Mouse (Mus musculus) left cerebral cortex, postnatal 4 days (tissue): ENCODE data around the gene Apob. TPM values are rescaled to one million over a fixed set of nuclear protein-coding genes. Genes with fewer than 3 reads are reported as not detected.
"Not testable (repeated sequence)": the region's sequence is repeated elsewhere in the genome, so short reads cannot be mapped to it uniquely, and the experiment has no call there.

Experiments
- DNase-seq: peaks from one replicate; pipeline ENCODE4 v3.0.0-alpha.2; 2022
- intact Hi-C: fragments of 180-260 bp; cut with DNase I; formaldehyde crosslinking; loops from one replicate; pipeline ENCODE4 v1.15.1; 2025
- total RNA-seq, 2 experiments: library from RNA; stranded (reverse); gene quantifications; 2 replicates each; pipeline ENCODE4 v1.2.3; 2021

Apob gene
- under 1 TPM; 0.08 to 0.30 TPM for total RNA-seq

DNA sequence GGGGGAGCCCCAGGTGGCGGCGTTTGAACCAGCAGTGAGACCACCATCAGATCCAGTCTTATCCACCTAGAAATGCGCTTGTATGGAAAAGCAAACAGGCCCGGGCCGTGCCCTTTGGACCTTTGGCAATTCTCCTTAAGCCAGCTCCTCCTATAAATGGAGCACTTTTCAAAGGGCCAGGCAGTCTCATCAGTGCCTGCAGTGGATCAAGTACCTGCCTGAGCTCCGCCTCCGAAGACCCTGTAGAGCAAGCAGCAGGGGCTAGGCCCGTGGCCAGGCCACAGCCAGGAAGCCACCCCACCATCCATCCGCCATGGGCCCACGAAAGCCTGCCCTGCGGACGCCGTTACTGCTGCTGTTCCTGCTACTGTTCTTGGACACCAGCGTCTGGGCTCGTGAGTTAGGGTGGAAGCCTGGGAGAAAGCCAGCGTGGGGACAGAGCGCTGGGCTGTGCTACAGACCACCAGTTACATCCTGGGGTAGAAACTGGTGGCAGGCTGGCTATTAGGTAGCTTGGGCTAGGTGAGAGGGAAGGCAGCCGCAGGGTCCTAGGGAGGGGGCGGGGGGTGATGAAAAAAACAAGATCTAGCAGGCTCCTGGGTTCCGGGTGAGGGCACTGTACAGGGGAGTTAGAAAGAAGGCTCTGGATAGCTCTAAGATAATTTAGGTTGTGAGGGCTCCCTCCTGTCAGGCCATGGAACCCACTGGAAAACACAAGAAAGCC, at the start of gene Apob:
Apob (plus strand) TSS at position 183 of the 724 bp plus-strand sequence.
- intact Hi-C loops = loop anchor here (2.0 kb wide), 1 partner anchor 107 kb away; no protein-coding TSS in a partner anchor
- no peak for DNase-seq

DNA sequence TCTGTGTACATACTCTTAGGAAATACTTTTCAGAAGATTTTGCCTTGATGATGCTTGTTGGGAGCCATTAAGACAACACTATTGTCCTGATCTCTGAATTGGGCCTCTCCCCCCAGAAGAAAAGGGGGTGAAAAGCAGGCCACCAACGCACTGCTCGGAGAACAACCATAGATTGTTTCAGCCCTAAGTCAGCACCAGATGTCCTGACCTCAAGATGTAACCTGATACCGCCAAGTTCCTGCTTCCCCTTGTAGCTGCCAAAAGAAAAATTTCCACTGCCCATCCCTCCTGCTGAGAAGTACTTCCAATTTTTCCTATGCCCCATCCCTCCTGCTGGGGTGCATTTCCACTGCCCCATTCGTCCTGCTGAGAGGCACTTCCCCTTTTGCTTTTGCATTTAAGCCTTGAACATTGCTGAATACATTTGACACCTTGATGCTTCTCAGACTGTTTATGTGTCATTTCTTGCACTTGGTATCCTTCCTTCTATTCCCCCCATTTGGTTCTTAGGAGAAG, 45.0 kb upstream of the Apob start:
- no peak for DNase-seq
- intact Hi-C loops = no loop called here

GRCm38 (mm10) chr12:7950098-7950745, 27.2 kb upstream of the Apob start:
- DNase-seq = no peak
- intact Hi-C loops = no loop called here

DNA sequence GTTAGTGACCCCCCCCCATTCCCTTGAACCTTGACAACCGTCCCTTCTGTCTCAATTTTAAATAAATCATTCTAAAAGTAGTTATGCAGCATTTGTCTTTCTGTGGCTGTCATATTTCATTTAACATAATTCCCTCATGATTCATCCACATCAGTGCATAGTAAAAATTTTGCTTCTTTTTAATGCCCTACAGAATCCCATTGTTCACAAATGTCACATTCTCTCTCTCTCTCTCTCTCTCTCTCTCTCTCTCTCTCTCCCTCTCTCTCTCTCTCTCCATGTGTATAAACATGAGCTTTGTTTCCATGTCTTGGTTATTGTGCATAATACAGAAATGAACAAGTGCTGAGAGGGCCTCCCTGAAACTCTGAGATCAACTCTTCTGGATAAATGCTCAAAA, 18.6 kb upstream of the Apob start:
- intact Hi-C loops = no loop called here
- DNase-seq = no peak

- no peak for DNase-seq
- intact Hi-C loops = no loop called here
These were observed 18.0 kb upstream of the Apob start for GRCm38 (mm10) chr12:7959310-7959918.

- DNase-seq = no peak
- intact Hi-C loops = no loop called here
These were observed 15.0 kb upstream of the Apob start for GRCm38 (mm10) chr12:7962314-7962927.

DNA sequence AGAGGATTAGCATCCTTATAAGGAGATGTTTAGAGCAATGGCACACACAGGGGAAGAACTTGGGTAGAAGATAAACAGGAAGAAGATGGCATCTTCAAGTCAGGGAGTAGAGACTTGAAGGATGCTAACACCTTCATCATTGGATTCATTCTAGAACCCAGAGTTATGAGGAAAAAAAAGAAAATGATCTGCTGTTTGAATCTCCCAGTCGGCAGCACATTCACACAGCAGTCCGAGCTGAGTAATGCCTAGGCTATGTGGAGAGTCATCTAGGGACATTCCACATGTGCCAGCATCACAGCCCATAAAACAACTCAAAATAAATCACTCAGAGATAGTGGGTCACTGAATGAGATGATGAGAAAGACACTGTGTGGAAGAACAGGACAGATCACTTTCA, 10.2 kb upstream of the Apob start:
- intact Hi-C loops = no loop called here
- DNase-seq = no peak

GRCm38 (mm10) chr12:7970301-7970700, 7.1 kb upstream of the Apob start:
- intact Hi-C loops = no loop called here

DNA sequence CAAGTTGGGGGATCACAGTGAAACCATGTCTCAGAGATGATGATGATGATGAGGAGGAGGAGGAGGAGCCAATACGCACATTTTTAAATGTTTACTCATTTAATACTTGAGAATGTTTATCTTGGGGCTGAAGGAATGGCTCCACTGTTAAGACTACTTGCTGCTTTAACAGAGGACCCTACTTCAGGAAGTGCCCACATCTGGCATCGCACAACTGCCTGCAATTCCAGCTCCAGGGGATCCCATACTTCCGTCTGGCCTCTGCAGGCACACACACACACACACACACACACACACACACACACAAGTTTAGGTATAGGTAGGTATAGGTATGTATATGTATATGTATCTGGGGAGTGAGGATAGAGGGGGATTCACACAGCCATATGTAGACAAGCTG, 6.6 kb upstream of the Apob start:
- intact Hi-C loops = no loop called here

More at GRCm38 (mm10) chr12:7970301-7970700, 7.1 kb upstream of the Apob start:
- no peak for DNase-seq

DNA sequence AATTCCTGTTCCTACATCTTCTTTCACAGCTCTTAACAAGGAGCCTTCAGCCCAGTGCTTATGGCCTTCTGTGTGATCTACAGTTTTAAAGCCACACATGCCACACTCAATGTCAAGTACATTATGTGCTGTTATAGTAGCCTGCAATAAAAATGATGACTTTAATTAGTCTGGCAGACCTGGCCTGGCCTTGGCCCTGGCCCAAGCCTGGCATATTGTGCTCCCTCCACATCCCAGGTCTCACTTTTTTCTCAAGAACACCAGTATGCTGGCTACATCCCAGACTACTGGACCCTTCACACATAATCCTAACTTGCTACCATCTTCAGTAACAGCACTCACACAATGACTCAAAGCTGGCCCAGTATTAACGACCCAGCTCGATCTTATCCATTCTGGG, 5.7 kb upstream of the Apob start:
- DNase-seq = peak; percentile 57
- intact Hi-C loops = no loop called here

More for the DNA sequence above, 6.6 kb upstream of the Apob start:
- no peak for DNase-seq

DNA sequence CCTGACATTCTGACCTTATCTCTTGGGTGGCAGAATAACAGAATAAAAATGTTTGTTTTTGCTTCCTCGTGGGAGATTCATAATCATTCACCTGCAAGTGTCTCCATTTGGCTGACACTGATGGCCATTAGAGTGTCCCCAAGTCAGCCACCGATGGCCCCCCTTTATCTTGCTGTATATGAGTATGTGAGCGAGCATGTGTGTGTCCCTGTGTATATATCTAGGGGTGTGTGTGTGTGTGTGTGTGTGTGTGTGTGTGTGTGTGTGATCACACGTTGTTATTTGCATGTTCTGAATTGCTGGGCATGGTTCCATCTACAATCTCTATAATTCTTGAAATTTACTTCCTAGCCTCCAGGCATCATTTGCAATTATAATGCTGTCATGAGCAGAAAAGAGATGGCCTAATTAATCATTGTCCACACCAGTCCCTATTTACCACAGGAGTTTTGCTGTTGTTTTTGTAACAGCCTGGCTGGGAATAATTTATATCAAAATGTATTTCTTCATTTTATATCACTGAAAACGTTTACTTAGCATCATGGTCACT, 3.6 kb upstream of the Apob start:
- intact Hi-C loops = no loop called here
- no peak for DNase-seq

- peak; percentile 72 for DNase-seq
- intact Hi-C loops = loop anchor here (2.0 kb wide), 1 partner anchor 108 kb away; no protein-coding TSS in a partner anchor
These were observed 889 bp downstream of the Apob start for GRCm38 (mm10) chr12:7978190-7978884.

DNA sequence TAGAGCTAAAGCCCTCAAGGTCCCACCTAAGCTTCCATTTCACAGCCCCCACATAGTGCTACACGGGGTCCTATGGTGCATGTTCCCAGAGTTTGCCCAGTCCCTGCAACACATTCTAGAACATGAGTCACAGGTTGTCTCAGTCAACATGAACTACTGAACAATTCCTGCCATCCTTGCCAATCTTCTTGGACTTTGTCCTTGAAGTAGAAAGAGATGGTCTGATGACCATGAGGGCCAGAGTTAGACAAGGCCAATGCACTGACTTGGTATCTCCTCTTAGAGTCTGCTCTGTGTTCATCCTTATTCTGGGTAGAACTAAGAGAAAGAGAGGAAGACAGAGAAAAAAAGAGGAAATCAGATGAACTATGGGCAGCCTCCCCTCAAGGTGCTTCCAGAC, 7.0 kb downstream of the Apob start:
- intact Hi-C loops = no loop called here
- DNase-seq = no peak

DNA sequence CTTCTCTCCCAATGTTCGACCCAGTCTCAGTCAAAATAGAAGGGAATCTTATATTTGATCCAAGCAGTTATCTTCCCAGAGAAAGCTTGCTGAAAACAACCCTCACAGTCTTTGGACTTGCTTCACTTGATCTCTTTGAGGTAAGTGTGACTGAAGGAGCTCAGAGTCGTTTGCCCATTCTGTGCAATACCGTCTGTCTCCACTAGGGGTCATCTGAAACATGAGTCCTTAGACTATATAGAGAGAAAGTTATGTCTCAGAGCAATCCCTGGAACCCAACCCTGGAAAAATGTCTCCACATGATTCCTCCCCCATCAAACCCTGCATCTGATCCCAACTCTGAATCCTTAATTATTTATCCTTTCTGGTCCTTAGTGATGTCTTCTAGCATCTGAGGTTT, 13.4 kb downstream of the Apob start:
- intact Hi-C loops = loop anchor here (10.0 kb wide), 1 partner anchor 314 kb away; the partner anchor contains the start of gene Gdf7
- peak; percentile 72 for DNase-seq

- no peak for DNase-seq
- intact Hi-C loops = loop anchor here (10.0 kb wide), 1 partner anchor 313 kb away; the partner anchor contains the start of gene Gdf7
These were observed 14.1 kb downstream of the Apob start for GRCm38 (mm10) chr12:7991570-7991969.

DNA sequence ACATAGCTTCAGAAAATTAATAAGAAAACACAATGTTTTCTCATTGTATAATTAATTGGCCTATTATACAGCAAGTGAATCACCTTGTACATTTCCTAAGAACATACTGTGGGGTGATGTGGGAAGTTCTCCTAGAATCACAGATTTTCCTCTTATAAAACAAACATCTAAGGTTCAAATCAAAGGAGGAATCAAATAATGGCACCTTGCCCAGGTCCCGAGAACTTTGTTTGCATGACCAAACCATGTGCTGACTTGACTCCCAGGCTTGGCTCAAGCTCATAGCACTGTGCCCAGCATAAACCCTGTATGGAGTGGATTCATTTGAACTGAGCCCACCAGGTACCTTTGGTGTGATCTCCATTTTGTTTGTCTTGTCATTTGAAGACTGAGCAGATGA, 43.5 kb downstream of the Apob start:
- DNase-seq = no peak
- intact Hi-C loops = no loop called here

DNA sequence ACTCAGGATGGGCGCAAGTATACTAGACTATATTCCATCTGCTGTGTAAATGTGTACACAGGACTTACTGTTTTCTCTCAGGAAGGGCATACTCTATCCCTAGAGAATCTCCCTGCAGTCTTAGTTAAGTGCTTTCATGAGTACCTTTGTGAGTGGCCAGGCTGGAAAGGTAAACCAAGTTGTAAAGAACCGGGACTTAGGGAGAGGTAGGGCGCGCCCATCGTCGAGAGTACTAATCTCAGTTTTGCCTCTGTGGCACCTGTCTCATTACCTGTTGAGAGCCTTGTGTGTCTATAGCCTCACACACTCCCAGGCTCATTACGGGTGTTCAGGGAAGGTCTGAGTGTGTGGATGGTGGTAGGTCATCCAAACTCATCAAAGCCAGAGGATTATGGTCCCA, 52.1 kb downstream of the Apob start:
- intact Hi-C loops = no loop called here
- DNase-seq = no peak

- DNase-seq = no peak
- intact Hi-C loops = no loop called here
These were observed 52.6 kb downstream of the Apob start for GRCm38 (mm10) chr12:8030057-8030456.

GRCm38 (mm10) chr12:8031169-8031568, 53.7 kb downstream of the Apob start:
- DNase-seq, intact Hi-C loops: not testable (repeated sequence)
